Mouse (Mus musculus) liver, embryonic 11.5 days (tissue): ENCODE results near the gene Ccl17. TPM values are rescaled to one million over a fixed set of nuclear protein-coding genes. Genes with fewer than 3 reads are reported as not detected.

Experiments
- ATAC-seq: fragments of 200-750 bp; cut with Nextera tagmentation; replicated peaks from 2 replicates; pipeline ENCODE4 v1.8.0; 2017; ENCODE audit warnings: moderate number of reproducible peaks, mild to moderate bottlenecking, moderate TSS enrichment, moderate library complexity; ENCODE audit not compliant: low FRiP score
- DNase-seq: peaks from one replicate; pipeline ENCODE4 v3.0.0-alpha.2; 2017; ENCODE audit warnings: low spot score
- H3K27ac ChIP-seq: fragments of 300-500 bp; sonication (generic); 2 replicates; pipeline ENCODE4 v1.5.1; 2014; ENCODE audit warnings: mild to moderate bottlenecking, low read depth, low read length, control low read depth
- H3K27me3 ChIP-seq: fragments of 300-500 bp; sonication (generic); replicated peaks from 2 replicates; pipeline ENCODE4 v1.6.1; 2014; ENCODE audit warnings: low read length, mixed read lengths; ENCODE audit not compliant: control insufficient read depth, insufficient read depth
- H3K36me3 ChIP-seq: fragments of 300-500 bp; sonication (generic); 2 replicates; pipeline ENCODE4 v1.6.1; 2014; ENCODE audit warnings: mild to moderate bottlenecking, low read length, moderate library complexity, mixed read lengths; ENCODE audit not compliant: control insufficient read depth, insufficient read depth
- H3K4me1 ChIP-seq: fragments of 300-500 bp; sonication (generic); replicated peaks from 2 replicates; pipeline ENCODE4 v1.6.1; 2014; ENCODE audit warnings: low read length, mixed read lengths; ENCODE audit not compliant: control insufficient read depth, insufficient read depth
- H3K4me2 ChIP-seq: fragments of 300-500 bp; sonication (generic); 2 replicates; pipeline ENCODE4 v1.6.1; 2014; ENCODE audit warnings: mild to moderate bottlenecking, control low read depth, moderate library complexity
- H3K4me3 ChIP-seq: fragments of 300-500 bp; sonication (generic); 2 replicates; pipeline ENCODE4 v1.5.1; 2014; ENCODE audit warnings: low read depth, low read length, control low read depth
- H3K9ac ChIP-seq: fragments of 300-500 bp; sonication (generic); 2 replicates; pipeline ENCODE4 v1.6.1; 2014; ENCODE audit warnings: low read depth, low read length, control low read depth
- H3K9me3 ChIP-seq: fragments of 300-500 bp; sonication (generic); 2 replicates; pipeline ENCODE4 v1.6.1; 2016; ENCODE audit warnings: low read length, inconsistent platforms, mixed read lengths; ENCODE audit not compliant: control insufficient read depth
- WGBS: fragments of 180-500 bp; shearing (Covaris S2); extraction: QIAGEN DNeasy Blood & Tissue Kit; methylation state at CpG from one replicate; pipeline ENCODE4 v1.1.7; 2014; 5-methylcytosine and 5-hydroxymethylcytosine counted together
- polyA plus RNA-seq: library from polyadenylated mRNA; unstranded; fragments of >200 nt; fragmentation: Nextera tagmentation; extraction: Ambion mirVana; gene quantifications from 2 replicates; pipeline ENCODE4 v1.2.1, GENCODE M21; 2014

The Ccl17 gene
- polyA plus RNA-seq, 1 experiment from 2014 or later, result 0.62 TPM

- H3K4me1 ChIP-seq, result peaks cover 32% of the 10 kb centered on the region
- H3K9me3 ChIP-seq, result no peaks in the 10 kb centered on the region
- no peak overlapping the region for H3K4me3 ChIP-seq
- H3K9ac ChIP-seq, result no peak overlapping the region
- no peak overlapping the region for H3K4me2 ChIP-seq
- no peaks in the 10 kb centered on the region for H3K36me3 ChIP-seq
- WGBS, result 29% methylated on average over 5 of the region's 5 CpGs
- peaks cover 17% of the 10 kb centered on the region for H3K27me3 ChIP-seq
- peak overlapping the region; percentile 57 for H3K27ac ChIP-seq
- DNase-seq (no peak), ATAC-seq (peak; percentile 35; the same call in 1 of the 2 replicates)
Observed at GRCm38 (mm10) chr8:94778473-94778872, 31.8 kb upstream of the Ccl17 start.

DNA sequence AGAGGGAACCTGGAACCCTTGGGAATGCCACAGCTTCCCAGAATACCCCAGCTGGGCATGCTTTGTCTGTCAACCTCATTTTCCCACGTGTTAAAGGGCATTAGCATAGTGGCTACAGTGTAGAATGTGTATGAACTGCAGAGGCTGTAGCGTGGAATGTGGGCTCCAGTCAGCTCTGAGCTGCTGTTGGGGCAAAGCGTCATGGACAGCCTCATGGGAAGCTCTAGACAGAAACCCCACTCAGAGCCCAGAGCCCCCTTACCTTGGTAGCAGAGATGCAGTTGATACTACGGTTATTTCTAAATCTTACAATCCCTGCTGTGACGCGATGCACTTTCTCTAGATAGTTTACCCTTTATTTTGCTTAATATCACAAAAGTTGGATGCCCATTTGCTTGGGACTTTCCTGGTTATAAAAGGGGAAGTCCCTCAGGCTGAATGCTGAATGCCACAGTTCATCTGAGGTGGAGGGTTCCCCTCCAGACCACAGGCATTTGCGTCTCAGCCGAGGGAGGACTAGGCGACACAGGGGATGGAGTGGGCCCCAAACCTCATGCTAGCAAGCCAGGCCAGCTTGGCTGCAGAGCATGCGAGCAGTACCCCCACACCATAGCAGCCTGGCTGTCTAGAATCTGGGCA, 31.2 kb upstream of the Ccl17 start:
- Histone ChIP-seq H3K27me3 (peaks cover 11% of the 10 kb centered on the region), H3K9me3 (no peaks in the 10 kb centered on the region), H3K36me3 (no peaks in the 10 kb centered on the region), H3K4me1 (peaks cover 32% of the 10 kb centered on the region), H3K4me3 (no peak overlapping the region), H3K9ac (no peak overlapping the region), H3K27ac (no peak overlapping the region), H3K4me2 (no peak overlapping the region)
- no peak for ATAC-seq
- WGBS, result 58% methylated on average over 10 of the region's 10 CpGs
- no peak for DNase-seq

- no peak for ATAC-seq
- WGBS, result 83% methylated on average over 16 of the region's 16 CpGs
- no peak overlapping the region for H3K9ac ChIP-seq
- no peak overlapping the region for H3K4me3 ChIP-seq
- no peak for DNase-seq
- H3K9me3 ChIP-seq, result no peaks in the 10 kb centered on the region
- no peak overlapping the region for H3K27ac ChIP-seq
- H3K27me3 ChIP-seq, result peaks cover 6% of the 10 kb centered on the region
- H3K4me1 ChIP-seq, result peaks cover 32% of the 10 kb centered on the region
- no peak overlapping the region for H3K4me2 ChIP-seq
- H3K36me3 ChIP-seq, result no peaks in the 10 kb centered on the region
Observed at GRCm38 (mm10) chr8:94779534-94780294, 30.5 kb upstream of the Ccl17 start.

DNA sequence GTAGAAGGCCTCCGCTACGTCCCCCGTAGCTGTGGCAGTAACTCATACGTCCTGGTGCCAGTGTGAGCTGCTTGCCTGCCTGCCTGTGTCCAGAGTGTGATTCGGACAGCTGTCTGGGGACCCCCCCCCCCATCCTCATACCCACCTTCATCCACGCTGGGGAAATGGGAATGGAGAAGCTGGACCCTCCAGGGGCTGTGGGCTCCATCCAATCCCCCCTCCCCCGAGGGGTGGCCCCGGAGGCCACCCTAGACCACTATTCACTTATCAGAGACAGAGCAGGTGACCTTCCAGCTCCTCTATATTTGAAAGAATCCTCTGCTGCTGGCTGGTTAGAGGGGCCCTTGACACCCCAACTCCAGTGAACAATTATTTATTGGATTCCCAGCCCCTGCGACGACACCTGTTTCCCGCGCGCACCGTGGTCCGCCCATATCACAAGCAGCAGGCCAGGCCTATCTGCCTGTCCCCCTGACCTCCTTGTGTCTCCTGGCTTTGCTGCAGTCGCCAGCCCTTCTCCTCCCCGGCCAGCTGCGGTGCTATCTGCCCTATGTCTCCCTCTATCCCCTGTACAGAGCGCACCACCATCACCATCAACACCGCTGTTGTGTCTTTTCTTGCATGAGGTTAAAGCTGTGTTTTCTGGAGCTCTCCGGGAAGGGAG, 29.6 kb upstream of the Ccl17 start:
- Histone ChIP-seq H3K27ac (no peak overlapping the region), H3K9me3 (no peaks in the 10 kb centered on the region), H3K4me3 (no peak overlapping the region), H3K27me3 (no peaks in the 10 kb centered on the region), H3K4me2 (no peak overlapping the region), H3K9ac (no peak overlapping the region), H3K4me1 (peaks cover 32% of the 10 kb centered on the region), H3K36me3 (no peaks in the 10 kb centered on the region)
- ATAC-seq (peak; percentile 48; the same call in 1 of the 2 replicates), DNase-seq (no peak)
- WGBS, result 60% methylated on average over 21 of the region's 21 CpGs

GRCm38 (mm10) chr8:94781155-94781837, 29.0 kb upstream of the Ccl17 start:
- ATAC-seq (peak; percentile 13; the same call in 1 of the 2 replicates), DNase-seq (no peak)
- no peaks in the 10 kb centered on the region for H3K27me3 ChIP-seq
- peak overlapping the region; percentile 32 for H3K4me2 ChIP-seq
- no peak overlapping the region for H3K9ac ChIP-seq
- H3K9me3 ChIP-seq, result no peaks in the 10 kb centered on the region
- no peak overlapping the region for H3K27ac ChIP-seq
- no peak overlapping the region for H3K4me3 ChIP-seq
- WGBS, result 46% methylated on average over 7 of the region's 7 CpGs
- H3K36me3 ChIP-seq, result no peaks in the 10 kb centered on the region
- H3K4me1 ChIP-seq, result peaks cover 34% of the 10 kb centered on the region

DNA sequence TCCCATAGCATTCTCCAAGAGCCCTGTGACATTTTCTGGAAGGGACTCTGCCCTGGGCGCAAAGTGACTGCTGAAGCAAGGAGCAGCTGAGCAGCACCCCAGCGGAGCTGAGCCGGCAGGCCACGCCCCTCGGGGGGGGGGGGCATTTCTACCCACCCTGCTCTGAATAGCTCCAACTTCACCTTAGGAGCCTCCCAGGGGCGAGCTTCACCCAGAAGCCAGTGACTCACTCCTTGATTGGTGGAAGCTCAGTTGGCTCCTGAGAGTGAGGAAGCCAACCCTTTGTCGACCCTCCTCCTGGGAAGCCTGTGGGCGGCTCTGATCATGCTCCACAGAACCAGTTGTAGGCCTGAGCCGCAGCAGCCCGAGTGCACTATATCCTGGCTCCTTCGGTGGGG, 28.4 kb upstream of the Ccl17 start:
- Histone ChIP-seq H3K9ac (no peak overlapping the region), H3K36me3 (no peaks in the 10 kb centered on the region), H3K4me2 (peak overlapping the region; percentile 32), H3K4me1 (peaks cover 37% of the 10 kb centered on the region), H3K4me3 (no peak overlapping the region), H3K27me3 (no peaks in the 10 kb centered on the region), H3K27ac (no peak overlapping the region), H3K9me3 (no peaks in the 10 kb centered on the region)
- ATAC-seq, result no peak
- WGBS, result 16% methylated on average over 11 of the region's 11 CpGs
- no peak for DNase-seq

DNA sequence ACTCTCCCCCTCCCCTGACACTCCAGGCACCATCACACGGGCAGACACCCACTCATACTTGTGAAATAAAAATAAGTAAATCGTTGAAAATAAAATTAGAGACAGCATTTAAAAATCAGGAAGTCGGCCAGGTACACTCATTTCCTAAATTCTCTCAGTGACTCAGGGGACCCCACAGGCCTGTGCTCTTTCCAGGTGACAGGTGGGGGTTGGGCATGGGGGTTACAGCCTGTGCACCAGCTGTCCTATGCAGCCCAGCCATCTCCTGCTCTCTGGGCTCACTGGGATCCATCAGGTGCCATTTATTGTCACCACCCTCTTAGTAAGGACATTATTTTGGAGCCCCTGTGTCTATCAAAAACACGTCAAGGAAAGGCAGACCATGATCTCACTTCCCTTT, 26.4 kb upstream of the Ccl17 start:
- Histone ChIP-seq H3K4me3 (no peak overlapping the region), H3K9ac (no peak overlapping the region), H3K36me3 (no peaks in the 10 kb centered on the region), H3K4me1 (peaks cover 45% of the 10 kb centered on the region), H3K9me3 (no peaks in the 10 kb centered on the region), H3K27me3 (no peaks in the 10 kb centered on the region), H3K27ac (no peak overlapping the region), H3K4me2 (no peak overlapping the region)
- 62% methylated on average over 4 of the region's 4 CpGs for WGBS
- DNase-seq (no peak), ATAC-seq (no peak)

GRCm38 (mm10) chr8:94785247-94785985, 24.8 kb upstream of the Ccl17 start:
- H3K27ac ChIP-seq, result no peak overlapping the region
- H3K36me3 ChIP-seq, result no peaks in the 10 kb centered on the region
- no peaks in the 10 kb centered on the region for H3K9me3 ChIP-seq
- H3K4me3 ChIP-seq, result no peak overlapping the region
- 54% methylated on average over 12 of the region's 12 CpGs for WGBS
- H3K27me3 ChIP-seq, result no peaks in the 10 kb centered on the region
- ATAC-seq, result no peak
- H3K4me1 ChIP-seq, result peaks cover 35% of the 10 kb centered on the region
- no peak overlapping the region for H3K9ac ChIP-seq
- no peak for DNase-seq
- no peak overlapping the region for H3K4me2 ChIP-seq
